Mouse (Mus musculus): ENCODE measurements at regions not wholly inside any gene's neighbourhood (a gene's known extent, or its start where the extent isn't known, plus 50 kb on each side); places are given as distances from the start of the nearest gene placed in this dataset.

- DNase-seq = no peak
Measured at GRCm38 (mm10) chr10:108033317-108033795, 121.4 kb upstream of the Otogl start.

- no peak for DNase-seq
Measured at GRCm38 (mm10) chr10:108027506-108027905, 115.6 kb upstream of the Otogl start.

DNA sequence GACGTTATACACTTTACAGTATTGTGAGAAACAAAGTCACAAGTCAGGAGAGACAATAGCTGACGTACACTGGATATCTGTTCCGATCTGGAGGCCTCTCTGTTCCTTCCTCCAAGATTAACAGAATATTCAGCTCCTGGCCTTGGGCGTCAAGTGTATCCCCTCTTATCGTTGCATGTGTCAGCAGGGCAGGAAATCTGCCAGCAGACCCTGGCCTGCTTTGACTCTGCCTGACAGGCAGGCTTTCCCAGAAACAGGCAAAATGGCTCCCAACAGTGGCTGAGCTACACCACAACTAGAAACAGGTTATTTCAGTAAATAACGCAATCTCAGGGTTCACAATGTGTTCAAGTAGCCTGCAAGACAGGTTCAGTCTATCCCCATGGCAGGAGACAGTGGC is 112.3 kb upstream of the Otogl start:
- no peak for DNase-seq

GRCm38 (mm10) chr10:108016552-108016951 is 104.6 kb upstream of the Otogl start:
- no peak for DNase-seq

GRCm38 (mm10) chr10:107994836-107995585 is 83.1 kb upstream of the Otogl start:
- DNase-seq = no peak

DNA sequence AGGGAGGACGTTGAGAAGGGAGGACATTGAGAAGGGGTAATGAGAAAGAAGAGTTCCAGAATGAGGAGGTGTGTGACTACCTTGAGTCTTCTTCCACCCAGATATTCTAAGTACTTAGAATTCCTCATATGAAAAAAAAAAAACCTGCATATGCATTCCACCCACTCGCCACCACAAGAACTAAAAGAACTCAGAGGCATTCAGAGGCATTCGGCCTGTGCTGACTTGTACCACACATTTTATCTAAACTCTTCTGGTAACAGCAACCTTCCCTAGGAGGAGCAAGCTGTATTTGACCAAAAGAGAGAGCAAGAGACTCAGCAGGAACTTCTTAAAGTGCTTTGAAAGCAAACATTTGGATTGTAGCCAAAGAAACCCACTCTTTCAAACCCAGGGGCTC is 80.7 kb upstream of the Otogl start:
- DNase-seq = no peak

GRCm38 (mm10) chr10:107990557-107990956 is 78.6 kb upstream of the Otogl start:
- DNase-seq = no peak

- DNase-seq = no peak
Measured at GRCm38 (mm10) chr10:107989913-107990312, 78.0 kb upstream of the Otogl start.

DNA sequence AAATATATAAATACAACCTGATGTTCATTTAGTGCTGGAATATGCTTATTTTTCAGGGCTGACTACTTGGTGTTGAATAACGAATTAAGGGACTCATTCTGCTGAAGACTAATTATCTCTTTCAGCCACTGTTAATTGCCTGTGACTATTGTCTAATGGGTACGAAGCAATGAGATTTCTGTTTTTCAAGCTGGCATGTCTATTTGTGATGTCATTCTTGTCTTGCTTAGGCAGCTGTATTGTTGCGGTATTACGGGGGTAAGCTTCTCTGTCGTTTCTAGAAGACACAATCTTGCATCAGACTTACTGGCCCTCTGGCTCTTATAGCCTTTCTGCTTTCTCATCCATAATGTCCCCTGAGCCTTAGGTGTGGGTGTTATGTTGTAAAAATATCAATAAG is 70.7 kb upstream of the Otogl start:
- no peak for DNase-seq

DNA sequence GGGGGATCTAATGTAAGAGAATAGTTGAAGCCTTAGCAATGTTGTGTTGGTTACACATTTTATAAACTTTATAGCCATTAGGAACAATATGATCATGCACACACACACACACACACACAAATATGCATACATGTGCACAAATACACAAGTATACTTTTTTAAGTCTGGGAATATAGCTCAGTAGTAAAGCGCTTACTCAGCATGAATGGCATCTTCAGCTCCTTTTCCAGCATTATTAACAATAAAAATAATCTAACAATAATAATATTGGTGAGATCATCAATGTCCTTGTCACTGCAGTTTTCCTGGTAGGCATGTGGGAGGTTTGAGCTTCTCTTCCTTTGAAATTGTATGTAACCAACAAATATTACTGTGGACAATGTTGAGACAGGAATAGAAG is 70.1 kb upstream of the Otogl start:
- no peak for DNase-seq

DNA sequence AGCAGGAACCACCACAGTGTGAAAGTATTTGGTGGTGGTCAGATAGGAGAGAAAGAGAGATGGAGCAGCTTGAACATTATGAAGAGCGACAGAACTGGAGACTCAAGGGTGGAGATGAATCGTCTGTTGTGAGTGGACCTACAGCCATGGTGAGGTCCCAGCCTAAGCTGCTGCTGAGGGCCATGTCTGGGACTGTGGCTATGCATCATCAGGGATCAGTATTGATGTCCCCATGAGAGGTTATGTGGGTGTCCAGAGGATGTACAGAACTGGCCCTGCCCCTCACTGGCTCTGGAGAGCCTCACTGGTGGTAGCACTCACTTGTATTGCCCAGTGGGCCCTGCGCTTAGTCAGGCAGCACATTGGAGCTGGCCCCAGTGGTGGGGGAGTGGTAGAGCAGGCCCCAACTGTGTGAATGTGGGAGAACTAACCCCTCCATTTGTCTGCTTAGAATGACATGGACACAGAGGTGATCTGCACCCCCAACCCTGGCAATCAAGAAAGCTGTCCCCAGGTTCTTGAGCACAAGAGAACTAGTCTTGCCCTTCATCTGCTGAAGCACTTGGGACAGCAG is 64.5 kb upstream of the Otogl start:
- DNase-seq = no peak

DNA sequence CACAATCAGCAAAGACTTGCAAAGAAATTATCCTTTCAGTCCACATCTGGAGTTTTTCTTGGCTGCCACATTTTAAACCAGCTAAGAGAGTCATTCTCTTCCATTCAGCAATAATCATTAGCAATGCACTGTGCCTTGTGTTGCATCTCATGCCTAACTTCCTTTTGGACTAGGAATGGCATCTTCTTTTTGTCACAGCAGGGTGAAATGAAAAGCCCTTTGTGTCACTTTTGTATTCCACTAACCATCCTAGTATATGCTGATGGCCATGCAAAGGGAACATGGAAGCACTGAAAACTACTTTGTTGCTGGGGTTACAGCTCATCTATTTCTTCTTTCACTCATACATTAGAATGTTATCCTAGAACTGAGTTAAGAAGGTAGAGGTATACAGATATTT is 59.8 kb upstream of the Otogl start:
- no peak for DNase-seq

GRCm38 (mm10) chr10:107966996-107967395 is 55.1 kb upstream of the Otogl start:
- no peak for DNase-seq

DNA sequence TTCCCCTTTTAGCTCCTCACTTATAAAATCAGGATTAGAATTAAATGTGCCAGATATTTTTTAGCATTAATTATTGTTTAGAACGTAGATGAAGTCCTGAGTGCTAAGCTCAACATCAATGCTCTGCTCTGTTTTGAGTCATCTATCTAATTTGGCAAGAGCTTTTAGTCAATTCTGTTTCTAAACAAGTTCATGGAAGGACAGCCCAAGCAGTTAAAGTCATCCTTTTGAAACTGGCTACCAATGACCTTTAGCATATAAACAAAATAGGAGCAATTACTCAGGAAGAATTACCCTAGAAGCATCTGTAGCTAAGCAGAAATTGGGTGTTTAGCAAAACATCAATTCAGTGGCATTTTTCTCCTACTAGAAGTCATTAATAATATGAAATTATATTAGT is 52.1 kb upstream of the Otogl start:
- DNase-seq = no peak

GRCm38 (mm10) chr10:107962130-107962529 is 50.2 kb upstream of the Otogl start:
- DNase-seq = no peak

Measured in lung, postnatal 36 days (tissue).